Mouse (Mus musculus): ENCODE data around the gene Cort.
"Not testable (repeated sequence)": the region's sequence is repeated elsewhere in the genome, so short reads cannot be mapped to it uniquely, and the experiment has no call there.

The Cort gene

GRCm38 (mm10) chr4:149145151-149145550 lies 18.6 kb upstream of the Cort start:
- DNase-seq: no peak

- peak; percentile 75 to 84 for DNase-seq
Measured at GRCm38 (mm10) chr4:149144459-149144858, 17.9 kb upstream of the Cort start.

- no peak for DNase-seq
Measured at GRCm38 (mm10) chr4:149143594-149143993, 17.0 kb upstream of the Cort start.

GRCm38 (mm10) chr4:149138515-149138914 lies 12.0 kb upstream of the Cort start:
- no peak for DNase-seq

GRCm38 (mm10) chr4:149136982-149137770 lies 10.6 kb upstream of the Cort start, which contains the start of gene Cenps:
Cenps (minus strand) TSS chr4:149137629.
- DNase-seq: peak; percentile 87 to 95

GRCm38 (mm10) chr4:149136116-149136850 lies 9.7 kb upstream of the Cort start:
- peak in 1 of 2 experiments; percentile 22 for DNase-seq

GRCm38 (mm10) chr4:149133395-149133794 lies 6.8 kb upstream of the Cort start:
- no peak for DNase-seq

- no peak for DNase-seq
Measured at GRCm38 (mm10) chr4:149131789-149132565, 5.4 kb upstream of the Cort start.

GRCm38 (mm10) chr4:149131021-149131752 lies 4.6 kb upstream of the Cort start:
- no peak for DNase-seq

GRCm38 (mm10) chr4:149128467-149128866 lies 1.9 kb upstream of the Cort start:
- no peak for DNase-seq

- DNase-seq: no peak
Measured at GRCm38 (mm10) chr4:149126115-149126509, 451 bp downstream of the Cort start.

GRCm38 (mm10) chr4:149125341-149126114 lies 1.0 kb downstream of the Cort start:
- DNase-seq: no peak

GRCm38 (mm10) chr4:149123432-149123831 lies 3.1 kb downstream of the Cort start:
- DNase-seq: no peak

GRCm38 (mm10) chr4:149119978-149120562 lies 6.5 kb downstream of the Cort start:
- DNase-seq: not testable (repeated sequence)

GRCm38 (mm10) chr4:149103875-149104561 lies 22.5 kb downstream of the Cort start, which contains the start of gene Dffa:
Dffa (plus strand) TSS chr4:149104146.
- DNase-seq: peak; percentile 92 to 98

GRCm38 (mm10) chr4:149101456-149101855 lies 25.1 kb downstream of the Cort start:
- DNase-seq: no peak

GRCm38 (mm10) chr4:149100449-149100848 lies 26.1 kb downstream of the Cort start:
- DNase-seq: not testable (repeated sequence)

GRCm38 (mm10) chr4:149099369-149100017 lies 27.1 kb downstream of the Cort start, which contains the start of gene Pex14:
Pex14 (minus strand) TSS chr4:149099876.
- peak; percentile 91 to 96 for DNase-seq

- DNase-seq: no peak
Measured at GRCm38 (mm10) chr4:149098571-149098970, 28.0 kb downstream of the Cort start.

GRCm38 (mm10) chr4:149097956-149098355 lies 28.6 kb downstream of the Cort start:
- no peak for DNase-seq

Data from cerebellum, adult 18-20 months (tissue).